Mouse (Mus musculus): Measurements from ENCODE around the gene Aldh1b1. TPM values are rescaled to one million over a fixed set of nuclear protein-coding genes. Genes with fewer than 3 reads are reported as not detected.

Aldh1b1 gene
- total RNA-seq (2021) = 1 to 10 TPM; 1.6 to 2.4 TPM
- long read RNA-seq, experiment 1, partial matches to known transcripts = 0 of 5 reads
- long read RNA-seq, experiment 1, other reads (novel, unspliced or antisense) = 1 of 5 reads
- long read RNA-seq, experiment 2, partial matches to known transcripts = 0 of 2 reads
- long read RNA-seq, experiment 2, other reads (novel, unspliced or antisense) = 0 of 2 reads

- DNase-seq (ENCODE audit: low spot score in 2 of 2) = peak; percentile 41 to 66
Observed at GRCm38 (mm10) chr4:45798964-45799363, at the start of gene Aldh1b1. TSS of gene Aldh1b1 (plus strand) at chr4:45799022.

GRCm38 (mm10) chr4:45749449-45749848 lies 49.4 kb upstream of the Aldh1b1 start:
- no peak for DNase-seq (ENCODE audit: low spot score in 2 of 2)

GRCm38 (mm10) chr4:45750477-45750876 lies 48.3 kb upstream of the Aldh1b1 start:
- DNase-seq (ENCODE audit: low spot score in 2 of 2) = no peak

- no peak for DNase-seq (ENCODE audit: low spot score in 2 of 2)
Observed at GRCm38 (mm10) chr4:45753211-45753809, 45.5 kb upstream of the Aldh1b1 start.

GRCm38 (mm10) chr4:45754171-45754570 lies 44.7 kb upstream of the Aldh1b1 start:
- no peak for DNase-seq (ENCODE audit: low spot score in 2 of 2)

GRCm38 (mm10) chr4:45755097-45755496 lies 43.7 kb upstream of the Aldh1b1 start:
- DNase-seq (ENCODE audit: low spot score in 2 of 2) = no peak

GRCm38 (mm10) chr4:45755881-45756280 lies 42.9 kb upstream of the Aldh1b1 start:
- peak; percentile 52 to 69 for DNase-seq (ENCODE audit: low spot score in 2 of 2)

- no peak for DNase-seq (ENCODE audit: low spot score in 2 of 2)
Observed at GRCm38 (mm10) chr4:45757941-45758340, 40.9 kb upstream of the Aldh1b1 start.

GRCm38 (mm10) chr4:45759411-45759810 lies 39.4 kb upstream of the Aldh1b1 start:
- no peak for DNase-seq (ENCODE audit: low spot score in 2 of 2)

GRCm38 (mm10) chr4:45762600-45762999 lies 36.2 kb upstream of the Aldh1b1 start:
- DNase-seq (ENCODE audit: low spot score in 2 of 2) = no peak

GRCm38 (mm10) chr4:45763288-45764140 lies 35.3 kb upstream of the Aldh1b1 start:
- DNase-seq (ENCODE audit: low spot score in 2 of 2) = no peak

GRCm38 (mm10) chr4:45764141-45764494 lies 34.7 kb upstream of the Aldh1b1 start:
- DNase-seq (ENCODE audit: low spot score in 2 of 2) = no peak

- DNase-seq (ENCODE audit: low spot score in 2 of 2) = no peak
Observed at GRCm38 (mm10) chr4:45765121-45765564, 33.7 kb upstream of the Aldh1b1 start.

GRCm38 (mm10) chr4:45765565-45766201 lies 33.1 kb upstream of the Aldh1b1 start:
- DNase-seq (ENCODE audit: low spot score in 2 of 2) = no peak

- DNase-seq (ENCODE audit: low spot score in 2 of 2) = no peak
Observed at GRCm38 (mm10) chr4:45766774-45767173, 32.0 kb upstream of the Aldh1b1 start.

- DNase-seq (ENCODE audit: low spot score in 2 of 2) = peak in 1 of 2 experiments; percentile 58
Observed at GRCm38 (mm10) chr4:45767891-45768558, 30.8 kb upstream of the Aldh1b1 start.

- DNase-seq (ENCODE audit: low spot score in 2 of 2) = no peak
Observed at GRCm38 (mm10) chr4:45769141-45769540, 29.7 kb upstream of the Aldh1b1 start.

- no peak for DNase-seq (ENCODE audit: low spot score in 2 of 2)
Observed at GRCm38 (mm10) chr4:45769791-45770637, 28.8 kb upstream of the Aldh1b1 start.

- no peak for DNase-seq (ENCODE audit: low spot score in 2 of 2)
Observed at GRCm38 (mm10) chr4:45770638-45771033, 28.2 kb upstream of the Aldh1b1 start.

GRCm38 (mm10) chr4:45771173-45771572 lies 27.6 kb upstream of the Aldh1b1 start:
- DNase-seq (ENCODE audit: low spot score in 2 of 2) = no peak
